Mouse (Mus musculus) heart, postnatal 0 days (tissue): ENCODE data around the gene Slc39a11.

Source experiments
- CTCF ChIP-seq: IDR thresholded peaks from 2 replicates; pipeline ENCODE4 v1.5.1; 2016; ENCODE audit warnings: antibody characterized with exemption, control low read depth, low read depth
- EP300 ChIP-seq: IDR thresholded peaks from 2 replicates; pipeline ENCODE4 v1.6.1; 2016; ENCODE audit warnings: antibody characterized with exemption, low read depth

- TF ChIP-seq EP300: peak; percentile 96
- no peak for TF ChIP-seq CTCF
These were observed 34.3 kb upstream of the Slc39a11 start, which contains the start of the genes Fam104a and D11Wsu47e for GRCm38 (mm10) chr11:113683957-113684706.
